ENCODE assay signal across 13 mouse cellular contexts in the genomic region with DNA sequence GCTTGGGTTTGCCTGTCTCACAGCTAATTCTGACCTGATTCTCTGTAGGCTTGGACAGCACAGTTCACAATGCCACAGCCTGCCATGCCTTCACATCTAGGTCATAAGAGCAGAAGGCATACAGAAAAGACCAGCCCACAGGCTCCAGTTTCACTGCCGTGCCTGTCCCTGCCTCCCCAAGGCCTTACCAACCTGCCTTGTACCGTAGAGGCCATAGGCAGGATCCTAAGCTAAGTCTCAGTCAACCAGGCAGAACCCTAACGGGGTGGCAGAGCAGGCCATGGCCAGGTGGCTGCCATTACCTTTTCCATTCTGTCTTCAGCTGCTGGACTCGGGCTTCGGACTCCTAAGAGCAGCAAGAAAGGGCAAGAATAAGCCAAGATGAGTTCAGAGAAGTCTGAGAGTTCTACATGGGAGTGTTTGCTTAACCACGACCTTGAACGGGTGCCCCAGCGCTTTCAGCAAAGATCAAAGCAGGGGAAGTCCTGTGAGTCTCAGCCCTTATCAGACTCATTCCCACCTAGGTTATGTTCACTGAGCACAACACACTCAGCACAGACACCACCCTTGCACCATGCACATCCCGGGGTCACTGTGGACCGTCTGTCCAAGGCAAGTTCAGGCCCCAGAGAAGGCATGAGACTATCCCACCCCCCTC. TPM values are rescaled to one million over a fixed set of nuclear protein-coding genes. Genes with fewer than 3 reads are reported as not detected.
DNase-seq lines count a peak whose midpoint lies in the region; ATAC-seq and TF ChIP-seq lines count a peak whose summit lies in the region.
"Had no signal": no experiment of that assay in that cellular context is flagged by ENCODE, and none has a peak within 500 bp of the region (broad histone marks: within the 10 kb centered on the region; RNA-seq: fewer than 3 reads in every experiment).

No protein-coding gene starts in this region.

- H3K36me3 ChIP-seq in heart, embryonic 12.5 days = peaks cover 92% of the 10 kb centered on the region
- H3K36me3 ChIP-seq in heart, embryonic 10.5 days = peaks cover 90% of the 10 kb centered on the region
- H3K36me3 ChIP-seq in liver, postnatal 0 days (replicated peaks; ENCODE audit: insufficient read depth, low read length) = peaks cover 85% of the 10 kb centered on the region

- no peak overlapping the region for H3K4me3 ChIP-seq in heart, embryonic 12.5 days
- H3K4me3 ChIP-seq in heart, embryonic 10.5 days = no peak overlapping the region
- H3K4me3 ChIP-seq in liver, postnatal 0 days (ENCODE audit: low read depth, low read length) = no peak overlapping the region

- no peaks in the 10 kb centered on the region for H3K9me3 ChIP-seq in heart, embryonic 12.5 days (replicated peaks)
- H3K9me3 ChIP-seq in heart, embryonic 10.5 days = no peaks in the 10 kb centered on the region
- no peaks in the 10 kb centered on the region for H3K9me3 ChIP-seq in liver, postnatal 0 days (ENCODE audit: low read length)

- ATAC-seq in heart, embryonic 12.5 days (ENCODE audit: insufficient number of reproducible peaks, low FRiP score) = no peak
- no peak for ATAC-seq in liver, postnatal 0 days
- ATAC-seq in inflammation-experienced regulatory T-cells, adult 6 months = peak; percentile 92

- 0 out of 2 replicates have a peak overlapping the region, but pooled peaks have one; percentile 17 for H3K9ac ChIP-seq in heart, embryonic 12.5 days
- H3K9ac ChIP-seq in liver, postnatal 0 days (replicated peaks) = no peak overlapping the region
- H3K9ac ChIP-seq: lung, embryonic 14.5 days had no signal

- no peaks in the 10 kb centered on the region for H3K4me1 ChIP-seq in heart, embryonic 12.5 days (replicated peaks)
- H3K4me1 ChIP-seq in heart, embryonic 10.5 days = peaks cover 3% of the 10 kb centered on the region; the same call in 1 of the 2 replicates
- H3K4me1 ChIP-seq in liver, postnatal 0 days (ENCODE audit: insufficient read depth) = peaks cover 18% of the 10 kb centered on the region

- H3K27ac ChIP-seq in heart, embryonic 12.5 days (ENCODE audit: poor library complexity, severe bottlenecking) = no peak overlapping the region
- no peak overlapping the region for H3K27ac ChIP-seq in heart, embryonic 10.5 days
- 0 out of 2 replicates have a peak overlapping the region, but pooled peaks have one; percentile 7 for H3K27ac ChIP-seq in liver, postnatal 0 days (ENCODE audit: low read depth)

- TF ChIP-seq CTCF in liver, postnatal 0 days (IDR thresholded peaks at IDR 0.05; ENCODE audit: low read depth) = no peak

- no peaks in the 10 kb centered on the region for H3K27me3 ChIP-seq in heart, embryonic 12.5 days (replicated peaks)
- H3K27me3 ChIP-seq in heart, embryonic 10.5 days (ENCODE audit: insufficient read depth, poor library complexity, severe bottlenecking) = no peaks in the 10 kb centered on the region
- no peaks in the 10 kb centered on the region for H3K27me3 ChIP-seq in liver, postnatal 0 days (ENCODE audit: insufficient read depth, low read length)

- no peak for TF ChIP-seq EP300 in liver, postnatal 0 days (IDR thresholded peaks at IDR 0.05; ENCODE audit: low read depth)

- 77% methylated on average over 10 of the region's 10 CpGs for WGBS in heart, embryonic 12.5 days
- WGBS in heart, embryonic 10.5 days = 89% methylated on average over 10 of the region's 10 CpGs
- WGBS in liver, postnatal 0 days (ENCODE audit: insufficient replicate concordance) = 72% methylated on average over 10 of the region's 10 CpGs

- no peak overlapping the region for H3K4me2 ChIP-seq in heart, embryonic 12.5 days
- H3K4me2 ChIP-seq in liver, postnatal 0 days (ENCODE audit: low read depth, low read length) = no peak overlapping the region
- H3K4me2 ChIP-seq: heart, embryonic 11.5 days; lung, embryonic 14.5 days had no signal

- no peak for DNase-seq in heart, embryonic 10.5 days (ENCODE audit: low spot score)
- no peak for DNase-seq in liver, postnatal 0 days
- no peak for DNase-seq in liver
- DNase-seq in CD4-positive, CD25-positive, alpha-beta regulatory T cell, adult 2 months (ENCODE audit: low read depth, low spot score) = peak; percentile 77
- DNase-seq in lung, postnatal 4 days = no peak
- DNase-seq in gastrocnemius, postnatal 25 days = no peak
- DNase-seq: gastrocnemius, postnatal 14 days; heart, postnatal 4 days; lung, embryonic 14.5 days; midbrain, embryonic 14.5 days had no signal

RNA-seq across cellular contexts. Expression of a gene that starts 13.5 kb away (rescaled TPM):
- 4.5 and 4.9 TPM in 2 replicates for polyA plus RNA-seq in heart, embryonic 12.5 days (2016; fragmentation: Nextera tagmentation; extraction: Ambion mirVana)
- polyA plus RNA-seq in heart, embryonic 10.5 days (2016; fragmentation: Nextera tagmentation; extraction: Ambion mirVana) = 2.4 and 2.9 TPM in 2 replicates
- polyA plus RNA-seq in liver, postnatal 0 days (2015; fragmentation: Nextera tagmentation; extraction: Ambion mirVana) = 3.3 and 4.2 TPM in 2 replicates
- polyA plus RNA-seq in inflammation-experienced regulatory T-cells, adult 6 months (2017; shearing (Covaris generic)) = 10 to 100 TPM; 10.5 to 15.4 (median 12.4) TPM
- total RNA-seq in gastrocnemius, postnatal 25 days (2021) = 10 to 100 TPM; 70.7 to 76.5 TPM

RNA-seq across cellular contexts. Expression of a gene that starts 38.2 kb away (rescaled TPM):
- 32.8 and 33.6 TPM in 2 replicates for polyA plus RNA-seq in heart, embryonic 12.5 days (2016; fragmentation: Nextera tagmentation; extraction: Ambion mirVana)
- polyA plus RNA-seq in heart, embryonic 10.5 days (2016; fragmentation: Nextera tagmentation; extraction: Ambion mirVana) = 38.1 and 38.3 TPM in 2 replicates
- 14.8 and 16.8 TPM in 2 replicates for polyA plus RNA-seq in liver, postnatal 0 days (2015; fragmentation: Nextera tagmentation; extraction: Ambion mirVana)
- polyA plus RNA-seq in inflammation-experienced regulatory T-cells, adult 6 months (2017; shearing (Covaris generic)) = 10 to 100 TPM; 18.7 to 22.5 (median 21.5) TPM
- total RNA-seq in gastrocnemius, postnatal 25 days (2021) = 10 to 100 TPM; 20.4 to 21.7 TPM

RNA-seq across cellular contexts. Expression of a gene that starts 41.1 kb away (rescaled TPM):
- polyA plus RNA-seq in heart, embryonic 12.5 days (2016; fragmentation: Nextera tagmentation; extraction: Ambion mirVana) = 29.0 and 29.1 TPM in 2 replicates
- 18.4 and 21.0 TPM in 2 replicates for polyA plus RNA-seq in heart, embryonic 10.5 days (2016; fragmentation: Nextera tagmentation; extraction: Ambion mirVana)
- polyA plus RNA-seq in liver, postnatal 0 days (2015; fragmentation: Nextera tagmentation; extraction: Ambion mirVana) = 13.3 and 13.9 TPM in 2 replicates
- 1 to 10 TPM; 3.3 to 4.6 (median 4.1) TPM for polyA plus RNA-seq in inflammation-experienced regulatory T-cells, adult 6 months (2017; shearing (Covaris generic))
- total RNA-seq in gastrocnemius, postnatal 25 days (2021) = 10 to 100 TPM; 12.1 to 16.0 TPM

RNA-seq across cellular contexts. Expression of a gene that starts 48.8 kb away (rescaled TPM):
- polyA plus RNA-seq in heart, embryonic 12.5 days (2016; fragmentation: Nextera tagmentation; extraction: Ambion mirVana) = 37.1 TPM in 2 replicates
- 37.3 and 48.0 TPM in 2 replicates for polyA plus RNA-seq in heart, embryonic 10.5 days (2016; fragmentation: Nextera tagmentation; extraction: Ambion mirVana)
- polyA plus RNA-seq in liver, postnatal 0 days (2015; fragmentation: Nextera tagmentation; extraction: Ambion mirVana) = 9.7 and 10.2 TPM in 2 replicates
- polyA plus RNA-seq in inflammation-experienced regulatory T-cells, adult 6 months (2017; shearing (Covaris generic)) = 1 to 10 TPM; 6.5 to 9.4 (median 8.6) TPM
- total RNA-seq in gastrocnemius, postnatal 25 days (2021) = 1 to 10 TPM; 5.9 to 6.1 TPM

RNA-seq across cellular contexts. Expression of a gene that starts 58.2 kb away (rescaled TPM):
- polyA plus RNA-seq in heart, embryonic 12.5 days (2016; fragmentation: Nextera tagmentation; extraction: Ambion mirVana) = 234 and 237 TPM in 2 replicates
- polyA plus RNA-seq in heart, embryonic 10.5 days (2016; fragmentation: Nextera tagmentation; extraction: Ambion mirVana) = 258 and 286 TPM in 2 replicates
- polyA plus RNA-seq in liver, postnatal 0 days (2015; fragmentation: Nextera tagmentation; extraction: Ambion mirVana) = 123 and 126 TPM in 2 replicates
- polyA plus RNA-seq in inflammation-experienced regulatory T-cells, adult 6 months (2017; shearing (Covaris generic)) = 100 to 1,000 TPM; 185 to 255 (median 187) TPM
- total RNA-seq in gastrocnemius, postnatal 25 days (2021) = 10 to 100 TPM; 67.1 to 72.6 TPM
